Mouse (Mus musculus) megakaryocyte, embryonic 14.5 days (primary cell): Measurements from ENCODE around the gene Trio.

Experiments used
- FLI1 ChIP-seq: IDR thresholded peaks from 2 replicates; pipeline ENCODE4 v1.6.1; 2012; ENCODE audit warnings: low read length, inconsistent platforms, mixed read lengths
- GATA1 ChIP-seq: IDR thresholded peaks from 3 replicates; pipeline ENCODE4 v1.6.1; 2012; ENCODE audit warnings: mixed read lengths, low read length, inconsistent platforms, borderline replicate concordance

GRCm38 (mm10) chr15:27991892-27992593 is 33.6 kb downstream of the Trio start:
- no peak for TF ChIP-seq GATA1
- TF ChIP-seq FLI1, result no peak
